10 mouse cellular contexts compared by ENCODE assay signal in the genomic region with DNA sequence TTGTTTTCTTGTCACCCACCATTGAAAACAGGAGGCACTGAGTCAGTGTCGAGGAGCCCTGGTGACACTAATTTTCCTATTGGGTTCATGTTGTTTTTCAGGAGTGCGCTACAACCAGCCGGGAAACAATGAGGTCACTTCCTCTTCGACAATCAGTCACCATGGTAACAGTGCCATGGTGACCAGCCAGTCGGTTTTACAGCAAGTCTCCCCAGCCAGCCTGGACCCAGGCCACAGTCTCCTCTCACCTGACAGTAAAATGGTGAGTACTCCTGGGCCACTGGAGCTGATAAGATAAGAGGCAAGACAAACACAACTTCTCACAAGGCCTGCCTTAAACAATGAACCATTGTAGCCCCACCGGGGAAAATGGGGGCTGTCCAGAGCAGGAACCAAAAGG. TPM values are rescaled to one million over a fixed set of nuclear protein-coding genes. Genes with fewer than 3 reads are reported as not detected.
DNase-seq lines count a peak whose midpoint lies in the region; ATAC-seq lines count a peak whose summit lies in the region.
"Had no signal": no experiment of that assay in that cellular context is flagged by ENCODE, and none has a peak within 500 bp of the region (broad histone marks: within the 10 kb centered on the region; RNA-seq: fewer than 3 reads in every experiment).

No protein-coding gene starts in this region.

- H3K27me3 ChIP-seq in heart, embryonic 11.5 days (ENCODE audit: control insufficient read depth, insufficient read depth, low read length): no peaks in the 10 kb centered on the region
- H3K27me3 ChIP-seq in liver, embryonic 16.5 days (ENCODE audit: control insufficient read depth, insufficient read depth, low read depth, low read length): no peaks in the 10 kb centered on the region
- H3K27me3 ChIP-seq: Patski had no signal

- H3K4me3 ChIP-seq in heart, embryonic 11.5 days (ENCODE audit: low read depth, low read length): no peak overlapping the region
- H3K4me3 ChIP-seq in liver, embryonic 16.5 days (ENCODE audit: low read depth, low read length): no peak overlapping the region

- H3K36me3 ChIP-seq in heart, embryonic 11.5 days (ENCODE audit: control insufficient read depth, insufficient read depth, low read length): no peaks in the 10 kb centered on the region
- H3K36me3 ChIP-seq in liver, embryonic 16.5 days (ENCODE audit: control insufficient read depth, insufficient read depth): no peaks in the 10 kb centered on the region

- no peak overlapping the region for H3K9ac ChIP-seq in heart, embryonic 11.5 days (ENCODE audit: low read depth, low read length)
- no peak overlapping the region for H3K9ac ChIP-seq in liver, embryonic 16.5 days (ENCODE audit: low read depth, low read length)

- H3K27ac ChIP-seq in heart, embryonic 11.5 days (ENCODE audit: low read depth, low read length): no peak overlapping the region
- H3K27ac ChIP-seq in liver, embryonic 16.5 days (ENCODE audit: low read length): 0 out of 2 replicates have a peak overlapping the region, but pooled peaks have one; percentile 31

- H3K9me3 ChIP-seq in heart, embryonic 11.5 days (replicated peaks; ENCODE audit: control insufficient read depth, low read length): no peaks in the 10 kb centered on the region
- H3K9me3 ChIP-seq in liver, embryonic 16.5 days (replicated peaks; ENCODE audit: control insufficient read depth, low read length): no peaks in the 10 kb centered on the region

- peak; percentile 3 to 16 for DNase-seq in heart, postnatal 10 days
- peak; percentile 36 for DNase-seq in 416B (ENCODE audit: low read depth)
- peak; percentile 22 for DNase-seq in brain, adult 2 months (ENCODE audit: low read depth, low spot score)
- no peak for DNase-seq in left cerebral cortex, adult 18-20 months (ENCODE audit: low spot score in 2 of 2)
- no peak for DNase-seq in T-cell, adult 2 months (ENCODE audit: low spot score)
- no peak for DNase-seq in gastrocnemius, postnatal 14 days

- intact Hi-C loops in heart, postnatal 10 days (cut with DNase I): no loop called here
- intact Hi-C loops in gastrocnemius, postnatal 14 days (cut with DNase I; ENCODE audit: low total_unique reads): no loop called here

- WGBS in heart, embryonic 11.5 days (ENCODE audit: insufficient replicate concordance): 37% methylated on average over 6 of the region's 6 CpGs
- 13% methylated on average over 6 of the region's 6 CpGs for WGBS in liver, embryonic 16.5 days (ENCODE audit: insufficient replicate concordance)

- H3K4me2 ChIP-seq in heart, embryonic 11.5 days: no peak overlapping the region
- H3K4me2 ChIP-seq in liver, embryonic 16.5 days (ENCODE audit: low read depth, low read length): no peak overlapping the region

- ATAC-seq in heart, embryonic 11.5 days (replicated peaks; ENCODE audit: insufficient number of reproducible peaks, low FRiP score, low TSS enrichment): no peak
- no peak for ATAC-seq in liver, embryonic 16.5 days (ENCODE audit: low read depth)
- ATAC-seq: Patski had no signal

- H3K4me1 ChIP-seq in heart, embryonic 11.5 days (ENCODE audit: control insufficient read depth, insufficient read depth, low read length): peaks cover 3% of the 10 kb centered on the region; the same call in 1 of the 2 replicates
- peaks cover 8% of the 10 kb centered on the region; the same call in 1 of the 2 replicates for H3K4me1 ChIP-seq in liver, embryonic 16.5 days (ENCODE audit: control insufficient read depth, low read depth, low read length)

RNA-seq across cellular contexts. Expression of a gene that starts 32.7 kb away (rescaled TPM):
- not detected for total RNA-seq in heart, postnatal 10 days (2021)
- polyA plus RNA-seq in heart, embryonic 11.5 days (2014; fragmentation: Nextera tagmentation; extraction: Ambion mirVana): 0.30 TPM in 1 of 2 replicates, not detected in the other
- polyA plus RNA-seq in liver, embryonic 16.5 days (2015; fragmentation: Nextera tagmentation; extraction: Ambion mirVana): 4.6 and 5.9 TPM in 2 replicates
- under 1 TPM; 0.21 to 0.68 TPM for total RNA-seq in left cerebral cortex, adult 18-20 months (2021)
- not detected for total RNA-seq in gastrocnemius, postnatal 14 days (2021)
- total RNA-seq: hematopoietic stem cell, adult 5-6 weeks had no signal

RNA-seq across cellular contexts. Expression of a gene that starts 59.3 kb away (rescaled TPM):
- 10 to 100 TPM; 12.3 to 12.4 TPM for total RNA-seq in heart, postnatal 10 days (2021)
- polyA plus RNA-seq in heart, embryonic 11.5 days (2014; fragmentation: Nextera tagmentation; extraction: Ambion mirVana): 26.2 and 27.4 TPM in 2 replicates
- polyA plus RNA-seq in liver, embryonic 16.5 days (2015; fragmentation: Nextera tagmentation; extraction: Ambion mirVana): 11.2 and 13.0 TPM in 2 replicates
- total RNA-seq in left cerebral cortex, adult 18-20 months (2021): 10 to 100 TPM; 14.0 to 15.0 TPM
- 1 to 10 TPM; 9.3 to 9.4 TPM for total RNA-seq in gastrocnemius, postnatal 14 days (2021)

Comparison
In these comparisons a context has a peak if more than half of its experiments do, and no peak if none do; other contexts are left out.
1. DNase-seq: peak in heart, postnatal 10 days (2 of 2), 416B (single experiment) and brain, adult 2 months (single experiment); none in left cerebral cortex, adult 18-20 months (0 of 2), T-cell, adult 2 months (single experiment) and gastrocnemius, postnatal 14 days (single experiment).